Mouse (Mus musculus): ENCODE measurements around the gene Tnxb. TPM values are rescaled to one million over a fixed set of nuclear protein-coding genes. Genes with fewer than 3 reads are reported as not detected.

The Tnxb gene
- polyA plus RNA-seq (2015; fragmentation: Nextera tagmentation; extraction: Ambion mirVana) = 0.09 TPM in 2 replicates

DNA sequence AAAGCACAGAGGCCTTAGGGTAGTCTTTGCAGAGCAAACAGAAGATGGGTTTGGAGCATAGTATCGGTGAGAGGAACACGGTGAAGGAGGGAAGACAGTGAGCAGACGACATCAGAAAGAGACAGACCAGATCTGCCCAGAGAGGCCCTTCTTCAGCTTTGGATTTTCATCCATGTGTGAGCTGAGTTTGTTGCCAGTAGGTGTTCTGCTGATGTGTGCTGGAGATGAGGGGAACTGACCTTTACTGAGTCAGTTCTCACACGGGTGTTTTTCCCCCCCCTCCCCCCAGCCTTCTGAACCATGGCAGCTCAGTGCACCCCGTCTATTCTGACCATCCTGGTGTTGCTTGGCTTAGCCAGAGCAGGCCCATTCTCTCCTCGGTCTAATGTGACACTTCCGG is at the start of gene Tnxb:
Gene Tnxb (plus strand): TSS at position 301 of the 400 bp plus-strand sequence.
- peaks cover 17% of the 10 kb centered on the region for H3K4me1 ChIP-seq (replicated peaks)
- peaks cover 73% of the 10 kb centered on the region for H3K27me3 ChIP-seq

GRCm38 (mm10) chr17:34621006-34621405 is 49.3 kb upstream of the Tnxb start:
- H3K4me1 ChIP-seq (replicated peaks) = peaks cover 4% of the 10 kb centered on the region
- H3K4me3 ChIP-seq = no peak overlapping the region
- WGBS = 93% methylated on average over 8 of the region's 8 CpGs
- no peak overlapping the region for H3K27ac ChIP-seq
- no peak overlapping the region for H3K4me2 ChIP-seq
- no peaks in the 10 kb centered on the region for H3K27me3 ChIP-seq
- no peak overlapping the region for H3K9ac ChIP-seq
- H3K9me3 ChIP-seq = no peaks in the 10 kb centered on the region
- peaks cover 57% of the 10 kb centered on the region for H3K36me3 ChIP-seq
- no peak for ATAC-seq (ENCODE audit: low FRiP score)

More for the DNA sequence above, at the start of gene Tnxb:
- WGBS = 74% methylated on average over 7 of the region's 7 CpGs
- ATAC-seq (ENCODE audit: low FRiP score) = no peak
- H3K4me2 ChIP-seq = peak within 1 kb of the TSS; percentile 71
- no peaks in the 10 kb centered on the region for H3K9me3 ChIP-seq
- H3K4me3 ChIP-seq = peak within 1 kb of the TSS; percentile 42
- H3K27ac ChIP-seq = no peak within 1 kb of the TSS
- H3K9ac ChIP-seq = peak within 1 kb of the TSS; percentile 63
- no peaks in the 10 kb centered on the region for H3K36me3 ChIP-seq

DNA sequence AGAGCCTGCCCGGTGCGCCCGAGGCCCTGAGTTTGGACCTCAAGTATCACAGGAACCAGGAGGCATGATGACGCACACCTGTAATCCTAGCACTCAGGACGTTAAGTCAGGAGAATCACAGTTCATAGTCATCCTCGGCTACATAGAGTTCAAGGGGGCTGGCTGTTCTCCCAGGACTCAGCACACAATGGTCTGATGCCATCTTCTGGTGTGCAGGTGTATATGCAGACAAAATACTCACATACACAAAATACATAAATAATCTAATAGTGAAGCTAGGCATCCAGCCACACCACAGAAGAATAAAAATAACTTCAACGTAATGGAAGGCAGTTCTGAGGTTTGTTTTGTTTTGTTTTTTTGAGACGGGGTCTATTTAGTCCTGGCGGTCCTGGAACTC is 47.2 kb upstream of the Tnxb start:
- Histone ChIP-seq H3K9ac (no peak overlapping the region), H3K4me3 (no peak overlapping the region), H3K27ac (no peak overlapping the region), H3K9me3 (no peaks in the 10 kb centered on the region), H3K4me1 (replicated peaks) (peaks cover 19% of the 10 kb centered on the region), H3K27me3 (no peaks in the 10 kb centered on the region), H3K36me3 (peaks cover 44% of the 10 kb centered on the region), H3K4me2 (no peak overlapping the region)
- ATAC-seq (ENCODE audit: low FRiP score) = no peak
- 90% methylated on average over 9 of the region's 9 CpGs for WGBS

- peaks cover 35% of the 10 kb centered on the region for H3K36me3 ChIP-seq
- no peak overlapping the region for H3K9ac ChIP-seq
- H3K4me1 ChIP-seq (replicated peaks) = peaks cover 37% of the 10 kb centered on the region
- no peaks in the 10 kb centered on the region for H3K9me3 ChIP-seq
- no peak overlapping the region for H3K27ac ChIP-seq
- WGBS = 98% methylated on average over 3 of the region's 3 CpGs
- no peak for ATAC-seq (ENCODE audit: low FRiP score)
- H3K27me3 ChIP-seq = peaks cover 5% of the 10 kb centered on the region
- H3K4me3 ChIP-seq = no peak overlapping the region
- H3K4me2 ChIP-seq = no peak overlapping the region
These were observed 45.4 kb upstream of the Tnxb start for GRCm38 (mm10) chr17:34624981-34625380.

- Histone ChIP-seq H3K27ac (peak overlapping the region; percentile 93), H3K4me2 (peak overlapping the region; percentile 91), H3K4me3 (peak overlapping the region; percentile 73), H3K4me1 (replicated peaks) (peaks cover 49% of the 10 kb centered on the region), H3K9me3 (no peaks in the 10 kb centered on the region), H3K27me3 (peaks cover 17% of the 10 kb centered on the region), H3K9ac (peak overlapping the region; percentile 83), H3K36me3 (peaks cover 28% of the 10 kb centered on the region)
- 53% methylated on average over 16 of the region's 16 CpGs for WGBS
- no peak for ATAC-seq (ENCODE audit: low FRiP score)
These were observed 44.1 kb upstream of the Tnxb start for GRCm38 (mm10) chr17:34626062-34626772.

- H3K27me3 ChIP-seq = peaks cover 22% of the 10 kb centered on the region
- WGBS = 0% methylated on average over 18 of the region's 18 CpGs
- peaks cover 54% of the 10 kb centered on the region for H3K4me1 ChIP-seq (replicated peaks)
- H3K36me3 ChIP-seq = peaks cover 22% of the 10 kb centered on the region
- H3K27ac ChIP-seq = peak overlapping the region; percentile 93
- peak; percentile 43 for ATAC-seq (ENCODE audit: low FRiP score)
- H3K4me3 ChIP-seq = peak overlapping the region; percentile 73
- H3K9ac ChIP-seq = peak overlapping the region; percentile 83
- H3K9me3 ChIP-seq = no peaks in the 10 kb centered on the region
- peak overlapping the region; percentile 91 for H3K4me2 ChIP-seq
These were observed 43.6 kb upstream of the Tnxb start for GRCm38 (mm10) chr17:34626773-34627092.

GRCm38 (mm10) chr17:34627093-34627942 is 43.0 kb upstream of the Tnxb start:
- WGBS = 0% methylated on average over 42 of the region's 45 CpGs
- peak overlapping the region; percentile 91 for H3K4me2 ChIP-seq
- peaks cover 17% of the 10 kb centered on the region for H3K36me3 ChIP-seq
- H3K4me1 ChIP-seq (replicated peaks) = peaks cover 60% of the 10 kb centered on the region
- H3K9ac ChIP-seq = peak overlapping the region; percentile 83
- peak overlapping the region; percentile 73 for H3K4me3 ChIP-seq
- no peaks in the 10 kb centered on the region for H3K9me3 ChIP-seq
- peak overlapping the region; percentile 93 for H3K27ac ChIP-seq
- peaks cover 28% of the 10 kb centered on the region for H3K27me3 ChIP-seq
- peak; percentile 73 for ATAC-seq (ENCODE audit: low FRiP score)

DNA sequence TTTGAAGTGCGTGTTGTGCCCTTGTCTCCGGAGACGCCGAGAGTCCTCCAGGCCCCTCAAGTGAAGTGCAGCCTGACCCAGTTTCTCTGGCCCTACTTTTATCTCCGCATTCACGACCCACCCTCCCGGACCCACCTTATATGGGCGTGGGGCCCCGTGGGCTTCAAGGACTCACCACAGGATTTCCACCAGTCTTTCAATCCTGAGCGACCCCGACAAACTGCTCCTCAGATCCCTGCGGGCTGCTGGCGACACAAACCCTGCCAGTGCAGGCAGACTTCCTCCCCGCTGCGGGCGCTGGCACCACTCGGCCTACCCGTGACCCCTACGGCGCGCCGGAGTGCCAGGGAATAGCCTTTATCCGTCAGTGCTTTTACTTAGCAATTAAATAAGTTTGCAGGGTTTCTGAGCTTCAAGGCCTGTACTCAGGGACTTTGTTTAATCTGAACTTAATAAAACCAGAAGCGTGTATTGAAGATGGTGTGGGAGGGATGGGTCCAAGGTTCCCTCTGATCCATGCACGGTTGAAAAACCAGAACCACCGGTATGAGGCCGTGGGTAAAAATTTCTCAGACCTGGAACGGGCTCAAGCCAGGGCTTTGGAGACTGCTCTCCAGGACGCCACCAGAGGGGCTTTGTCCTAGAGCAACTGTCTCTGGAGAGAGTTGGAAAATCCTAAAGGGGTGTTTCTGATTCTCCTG is 42.2 kb upstream of the Tnxb start, which contains the start of gene Ppt2:
Gene Ppt2 (minus strand): TSS at position 568 of the 701 bp plus-strand sequence.
- peak within 1 kb of the TSS; percentile 73 for H3K4me3 ChIP-seq
- H3K27me3 ChIP-seq = peaks cover 36% of the 10 kb centered on the region
- no peaks in the 10 kb centered on the region for H3K9me3 ChIP-seq
- peak within 1 kb of the TSS; percentile 83 for H3K9ac ChIP-seq
- 8% methylated on average over 29 of the region's 29 CpGs for WGBS
- H3K27ac ChIP-seq = peak within 1 kb of the TSS; percentile 93
- peak; percentile 22 for ATAC-seq (ENCODE audit: low FRiP score)
- H3K36me3 ChIP-seq = peaks cover 10% of the 10 kb centered on the region
- peak within 1 kb of the TSS; percentile 91 for H3K4me2 ChIP-seq
- H3K4me1 ChIP-seq (replicated peaks) = peaks cover 61% of the 10 kb centered on the region

DNA sequence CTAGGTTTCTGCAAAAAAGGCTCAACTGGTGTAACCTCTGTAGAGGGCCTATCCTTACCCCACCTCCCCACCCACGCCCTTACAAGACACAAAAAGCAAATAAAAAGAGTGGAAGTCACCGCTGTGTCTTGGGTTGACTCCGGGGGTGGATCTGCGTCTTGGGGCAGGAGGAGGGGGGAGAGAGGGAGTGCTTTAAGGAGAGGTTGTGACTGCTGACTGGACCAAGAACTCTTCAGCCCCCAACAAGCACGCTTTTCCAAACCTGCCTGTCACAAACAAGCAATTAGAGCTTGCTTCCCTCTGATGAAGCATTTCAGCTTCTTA is 41.7 kb upstream of the Tnxb start:
- no peak for ATAC-seq (ENCODE audit: low FRiP score)
- Histone ChIP-seq H3K4me3 (peak overlapping the region; percentile 73), H3K4me2 (peak overlapping the region; percentile 91), H3K27me3 (peaks cover 41% of the 10 kb centered on the region), H3K9ac (peak overlapping the region; percentile 83), H3K9me3 (no peaks in the 10 kb centered on the region), H3K27ac (peak overlapping the region; percentile 93), H3K36me3 (peaks cover 4% of the 10 kb centered on the region), H3K4me1 (replicated peaks) (peaks cover 61% of the 10 kb centered on the region)
- WGBS = 17% methylated on average over 5 of the region's 5 CpGs

DNA sequence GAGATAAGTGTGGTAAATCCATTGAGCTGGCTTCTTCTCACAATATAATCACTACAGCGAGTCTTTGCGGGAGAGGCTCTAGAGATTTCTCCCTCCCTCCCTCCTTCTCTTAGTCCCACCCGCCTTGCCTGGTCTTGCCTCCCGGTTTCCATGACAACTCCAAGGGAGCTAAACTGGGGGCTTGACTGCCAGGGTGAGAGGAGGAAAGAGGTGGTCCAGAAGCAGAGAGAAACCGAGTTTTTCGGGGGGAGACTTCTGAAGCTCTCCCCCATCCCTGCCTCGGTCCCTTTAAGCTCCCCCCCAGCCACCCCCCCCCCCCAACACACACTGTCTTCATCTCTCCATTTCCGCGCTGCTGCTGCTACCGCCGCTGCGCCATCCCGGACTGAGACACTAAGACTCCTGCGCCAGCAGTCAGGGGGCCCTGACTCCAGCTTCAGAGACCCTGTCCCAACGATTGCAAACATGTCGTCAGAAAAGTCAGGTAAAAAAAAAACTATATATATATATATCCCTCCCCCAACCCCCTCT is 41.0 kb upstream of the Tnxb start, which contains the start of gene Prrt1:
Gene Prrt1 (plus strand): TSS at position 313 of the 531 bp plus-strand sequence.
- H3K4me2 ChIP-seq = peak within 1 kb of the TSS; percentile 91
- H3K9me3 ChIP-seq = no peaks in the 10 kb centered on the region
- peak within 1 kb of the TSS; percentile 73 for H3K4me3 ChIP-seq
- 1% methylated on average over 16 of the region's 16 CpGs for WGBS
- ATAC-seq (ENCODE audit: low FRiP score) = peak; percentile 26; the same call in 1 of the 2 replicates
- H3K27me3 ChIP-seq = peaks cover 47% of the 10 kb centered on the region
- peak within 1 kb of the TSS; percentile 83 for H3K9ac ChIP-seq
- peak within 1 kb of the TSS; percentile 93 for H3K27ac ChIP-seq
- peaks cover 3% of the 10 kb centered on the region; the same call in 1 of the 2 replicates for H3K36me3 ChIP-seq
- H3K4me1 ChIP-seq (replicated peaks) = peaks cover 61% of the 10 kb centered on the region

DNA sequence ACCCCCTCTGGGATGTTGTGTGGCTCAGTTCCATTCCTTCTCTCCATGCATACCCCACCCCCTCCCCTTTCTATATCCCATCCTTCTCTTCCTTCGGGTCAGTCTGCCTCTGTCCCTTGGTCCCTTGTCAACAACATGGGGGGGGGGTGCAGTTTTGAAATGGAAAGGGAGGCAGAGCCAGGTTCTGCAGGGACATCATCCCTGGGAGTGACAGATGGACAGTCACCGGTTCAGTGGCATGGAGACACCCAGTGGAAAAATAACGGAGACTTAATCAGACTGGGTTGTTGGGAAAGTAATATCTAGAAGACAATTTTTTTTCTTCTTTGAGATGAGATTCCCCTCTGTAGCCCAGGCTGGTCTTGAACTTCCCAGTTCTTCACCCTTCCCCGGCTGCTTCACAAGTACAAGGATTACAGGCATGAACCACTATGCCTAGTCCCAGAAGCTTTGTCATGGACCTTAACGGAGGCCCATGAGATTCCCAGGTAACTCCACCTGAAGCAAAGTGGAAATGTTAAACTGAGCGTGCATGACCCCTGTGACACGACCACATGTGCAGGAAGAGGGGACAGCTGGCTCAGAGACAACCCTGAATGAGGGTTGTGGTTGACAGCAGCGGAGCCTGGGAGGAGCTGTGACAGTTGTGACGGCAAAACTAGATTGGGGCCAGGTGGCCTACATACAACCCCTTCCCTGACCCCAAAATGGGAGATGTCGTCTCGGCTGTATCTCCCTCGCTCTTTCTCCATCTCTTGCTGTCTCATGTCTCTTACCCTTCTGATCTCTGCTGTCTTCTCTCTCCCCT is 40.3 kb upstream of the Tnxb start:
- no peaks in the 10 kb centered on the region for H3K9me3 ChIP-seq
- peaks cover 47% of the 10 kb centered on the region for H3K27me3 ChIP-seq
- peak overlapping the region; percentile 83 for H3K9ac ChIP-seq
- ATAC-seq (ENCODE audit: low FRiP score) = no peak
- peak overlapping the region; percentile 73 for H3K4me3 ChIP-seq
- peaks cover 3% of the 10 kb centered on the region; the same call in 1 of the 2 replicates for H3K36me3 ChIP-seq
- peak overlapping the region; percentile 91 for H3K4me2 ChIP-seq
- peak overlapping the region; percentile 93; the same call in 1 of the 2 replicates for H3K27ac ChIP-seq
- peaks cover 61% of the 10 kb centered on the region for H3K4me1 ChIP-seq (replicated peaks)
- 10% methylated on average over 12 of the region's 12 CpGs for WGBS

Measured in hindbrain, embryonic 13.5 days (tissue).